Mouse (Mus musculus) CH12.LX (cell line): ENCODE data around the gene Macrod2. TPM values are rescaled to one million over a fixed set of nuclear protein-coding genes. Genes with fewer than 3 reads are reported as not detected.

Experiments
- DNase-seq: peaks from one replicate; pipeline ENCODE4 v3.0.0-alpha.2; 2013; ENCODE audit errors: extremely low read depth
- H3K27ac ChIP-seq: 2 replicates; pipeline ENCODE4 v1.5.1; 2012; ENCODE audit warnings: low read depth, mild to moderate bottlenecking, control low read depth, moderate library complexity; ENCODE audit not compliant: insufficient read depth
- H3K27me3 ChIP-seq: replicated peaks from 2 replicates; pipeline ENCODE3; 2012; ENCODE audit warnings: inconsistent platforms
- H3K36me3 ChIP-seq, 2 experiments: replicated peaks in 1 of 2; 2 replicates each; pipeline versions ENCODE3 to v1.6.1; 2012; ENCODE audit warnings: inconsistent platforms in 1 of 2, low read length in 1 of 2, mild to moderate bottlenecking in 1 of 2, mixed read lengths in 1 of 2, moderate library complexity in 1 of 2; ENCODE audit not compliant: control insufficient read depth in 1 of 2, insufficient read depth in 1 of 2
- H3K4me1 ChIP-seq, 2 experiments: 2 replicates each; pipeline ENCODE4 v1.6.1; 2012; ENCODE audit warnings: inconsistent platforms in 1 of 2, moderate library complexity in 1 of 2; ENCODE audit not compliant: insufficient read depth in 2 of 2, control insufficient read depth in 1 of 2
- H3K4me2 ChIP-seq: 2 replicates; pipeline ENCODE4 v1.6.1; 2012; ENCODE audit warnings: low read depth, mild to moderate bottlenecking, control low read depth; ENCODE audit not compliant: poor library complexity, insufficient read depth, severe bottlenecking
- H3K4me3 ChIP-seq, 3 experiments: fragments of 150-350 bp in 1 of 3; sonication (generic) in 1 of 3; replicated peaks in 1 of 3; 2 replicates each; pipeline versions ENCODE3 to v1.5.1; 2011 to 2012; ENCODE audit warnings: low read depth in 2 of 3, low read length in 2 of 3, mild to moderate bottlenecking in 2 of 3, moderate library complexity in 2 of 3, control low read depth in 1 of 3, improper control_type of control experiment in 1 of 3, inconsistent platforms in 1 of 3, mixed read lengths in 1 of 3; ENCODE audit not compliant: poor library complexity in 1 of 3
- H3K79me2 ChIP-seq: replicated peaks from 2 replicates; pipeline ENCODE4 v1.6.1; 2012; ENCODE audit warnings: mild to moderate bottlenecking, moderate library complexity; ENCODE audit not compliant: control insufficient read depth, poor library complexity, insufficient read depth, severe bottlenecking; ENCODE audit errors: extremely low read depth
- H3K9ac ChIP-seq: 2 replicates; pipeline ENCODE4 v1.6.1; 2012; ENCODE audit warnings: low read depth, mild to moderate bottlenecking, control low read depth, moderate library complexity; ENCODE audit not compliant: insufficient read depth
- H3K9me3 ChIP-seq: replicated peaks from 2 replicates; pipeline ENCODE3; 2012; ENCODE audit warnings: low read length, inconsistent platforms, mixed read lengths
- BHLHE40 ChIP-seq: IDR thresholded peaks from 2 replicates; pipeline ENCODE4 v1.6.1; 2011; ENCODE audit warnings: mild to moderate bottlenecking, low read depth, low read length, improper control_type of control experiment
- CHD1 ChIP-seq: IDR thresholded peaks from 2 replicates; pipeline ENCODE4 v1.6.1; 2012; ENCODE audit warnings: low read depth, low read length, improper control_type of control experiment, inconsistent platforms
- CHD2 ChIP-seq: IDR thresholded peaks from 2 replicates; pipeline ENCODE4 v1.6.1; 2011; ENCODE audit warnings: low read length, improper control_type of control experiment
- CTCF ChIP-seq, 2 experiments: IDR thresholded peaks in 1 of 2; conservative IDR thresholded peaks in 1 of 2; 2 replicates each; pipeline ENCODE4 v1.5.1; 2011 to 2012; ENCODE audit warnings: low read depth in 2 of 2, low read length in 2 of 2, improper control_type of control experiment in 1 of 2, inconsistent platforms in 1 of 2, mild to moderate bottlenecking in 1 of 2, moderate library complexity in 1 of 2
- E2F4 ChIP-seq: IDR thresholded peaks from 2 replicates; pipeline ENCODE4 v1.6.1; 2011; ENCODE audit warnings: low read depth, low read length, improper control_type of control experiment; ENCODE audit not compliant: insufficient replicate concordance
- GABPA ChIP-seq: IDR thresholded peaks from 2 replicates; pipeline ENCODE4 v1.6.1; 2012; ENCODE audit warnings: low read depth, low read length, improper control_type of control experiment, inconsistent platforms; ENCODE audit not compliant: insufficient replicate concordance
- IRF4 ChIP-seq: IDR thresholded peaks from 2 replicates; pipeline ENCODE4 v1.6.1; 2014; ENCODE audit warnings: low read depth, mild to moderate bottlenecking, inconsistent platforms, low read length, improper control_type of control experiment
- JUND ChIP-seq: conservative IDR thresholded peaks from 2 replicates; pipeline ENCODE4 v1.6.1; 2011; ENCODE audit warnings: low read depth, low read length, improper control_type of control experiment
- MAFK ChIP-seq: IDR thresholded peaks from 2 replicates; pipeline ENCODE4 v1.6.1; 2011; ENCODE audit warnings: low read length, improper control_type of control experiment; ENCODE audit not compliant: insufficient replicate concordance
- MAZ ChIP-seq: IDR thresholded peaks from 2 replicates; pipeline ENCODE4 v1.6.1; 2012; ENCODE audit warnings: low read depth, mild to moderate bottlenecking, inconsistent platforms, low read length, improper control_type of control experiment, moderate library complexity
- MXI1 ChIP-seq: IDR thresholded peaks from 2 replicates; pipeline ENCODE4 v1.6.1; 2011; ENCODE audit warnings: mild to moderate bottlenecking, low read depth, low read length, improper control_type of control experiment
- MYC ChIP-seq: IDR thresholded peaks from 2 replicates; pipeline ENCODE4 v1.6.1; 2011; ENCODE audit warnings: low read depth, mild to moderate bottlenecking, improper control_type of control experiment, low read length
- RCOR1 ChIP-seq: conservative IDR thresholded peaks from 2 replicates; pipeline ENCODE4 v1.6.1; 2012; ENCODE audit warnings: low read depth, mild to moderate bottlenecking, inconsistent platforms, low read length, improper control_type of control experiment
- SIN3A ChIP-seq: IDR thresholded peaks from 2 replicates; pipeline ENCODE4 v1.6.1; 2012; ENCODE audit warnings: low read length, improper control_type of control experiment, inconsistent platforms
- TBP ChIP-seq: conservative IDR thresholded peaks from 2 replicates; pipeline ENCODE4 v1.6.1; 2011; ENCODE audit warnings: low read depth, low read length, improper control_type of control experiment
- TCF12 ChIP-seq: IDR thresholded peaks from 2 replicates; pipeline ENCODE4 v1.6.1; 2014; ENCODE audit warnings: low read depth, mild to moderate bottlenecking, inconsistent platforms, low read length, improper control_type of control experiment
- USF1 ChIP-seq: IDR thresholded peaks from 2 replicates; pipeline ENCODE4 v1.6.1; 2014; ENCODE audit warnings: low read depth, mild to moderate bottlenecking, inconsistent platforms, low read length, improper control_type of control experiment
- USF2 ChIP-seq: conservative IDR thresholded peaks from 2 replicates; pipeline ENCODE4 v1.6.1; 2011; ENCODE audit warnings: low read depth, low read length, improper control_type of control experiment
- ZMIZ1 ChIP-seq: IDR thresholded peaks from 2 replicates; pipeline ENCODE4 v1.6.1; 2012; ENCODE audit warnings: low read depth, mild to moderate bottlenecking, inconsistent platforms, low read length, improper control_type of control experiment
- ZNF384 ChIP-seq: IDR thresholded peaks from 2 replicates; pipeline ENCODE4 v1.6.1; 2012; ENCODE audit warnings: low read depth, low read length, improper control_type of control experiment, inconsistent platforms
- dilution Hi-C: fragments of 300-500 bp; cut with MboI; formaldehyde crosslinking; loops from 2 replicates; pipeline ENCODE4 v1.14.3; 2020; ENCODE audit warnings: low sequenced_read_pairs; ENCODE audit not compliant: extremely low pct_unique_long_range_greater_than_20kb, extremely low pct_ligation_motif_present
- in situ Hi-C: fragments of 300-500 bp; cut with MboI; formaldehyde crosslinking; loops from 3 replicates; pipeline ENCODE4 v1.14.3; 2019; ENCODE audit warnings: low sequenced_read_pairs, low pct_ligation_motif_present, low pct_unique_long_range_greater_than_20kb, mixed read lengths
- polyA plus RNA-seq: library from polyadenylated mRNA; unstranded; fragments of >175 nt; gene quantifications from 2 replicates; pipeline ENCODE4 v1.2.1, GENCODE M21; 2012; ENCODE audit warnings: low read depth; ENCODE audit not compliant: insufficient read length
- total RNA-seq, 2 experiments: library from RNA; depleted of rRNA; stranded (reverse); fragments of 300-350 nt in 1 of 2; fragments of >200 nt in 1 of 2; gene quantifications; 2 replicates each; pipeline ENCODE4 v1.2.3; 2012 to 2014

The Macrod2 gene
- total and polyA plus RNA-seq, 3 experiments, result not detected

GRCm38 (mm10) chr2:141173607-141174006, 778.5 kb downstream of the Macrod2 start:
- Histone ChIP-seq H3K36me3 (no peaks in the 10 kb centered on the region), H3K4me3 (no peak overlapping the region), H3K27me3 (no peaks in the 10 kb centered on the region), H3K27ac (no peak overlapping the region), H3K4me2 (no peak overlapping the region), H3K9me3 (peaks cover 6% of the 10 kb centered on the region), H3K79me2 (no peaks in the 10 kb centered on the region), H3K9ac (no peak overlapping the region), H3K4me1 (no peaks in the 10 kb centered on the region)
- TF ChIP-seq IRF4 (no peak), ZMIZ1 (no peak), ZNF384 (no peak), CHD1 (no peak), JUND (no peak), TCF12 (no peak), MAZ (no peak), E2F4 (no peak), MYC (no peak), CTCF (conservative IDR thresholded peaks at IDR 0.05 in 1 of 2, IDR thresholded peaks at IDR 0.05 in 1 of 2; ENCODE audit: low read depth in 2 of 2, low read length in 2 of 2) (no peak), MAFK (no peak), MXI1 (no peak), USF2 (no peak), RCOR1 (no peak), USF1 (no peak), GABPA (no peak)
- DNase-seq, result no peak
- in situ Hi-C loops (no loop called here), dilution Hi-C loops (no loop called here)

DNA sequence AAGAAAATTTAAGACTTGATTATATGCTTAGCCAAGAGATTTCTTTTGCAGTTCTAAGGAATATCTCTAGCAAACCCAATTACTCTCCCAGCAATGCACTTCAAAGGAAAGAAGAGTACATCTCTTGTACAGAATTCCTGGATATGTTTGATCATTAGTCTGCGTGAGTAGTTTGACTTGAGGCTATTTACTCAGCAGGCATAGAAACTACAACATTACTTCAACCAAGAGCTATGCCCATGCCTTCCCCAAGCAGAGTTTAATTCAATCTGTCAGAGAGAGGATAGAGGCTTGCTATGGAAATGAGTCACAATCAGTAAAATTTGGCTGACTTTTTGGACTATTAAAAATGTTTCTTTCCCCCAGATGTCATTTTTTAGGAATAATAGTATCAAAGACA, 785.5 kb downstream of the Macrod2 start:
- dilution Hi-C loops, result no loop called here
- no peak for DNase-seq
- Histone ChIP-seq H3K4me1 (no peaks in the 10 kb centered on the region), H3K79me2 (no peaks in the 10 kb centered on the region), H3K4me3 (no peak overlapping the region), H3K27ac (no peak overlapping the region), H3K9ac (no peak overlapping the region), H3K27me3 (no peaks in the 10 kb centered on the region), H3K4me2 (no peak overlapping the region), H3K36me3 (no peaks in the 10 kb centered on the region), H3K9me3 (peaks cover 18% of the 10 kb centered on the region)
- in situ Hi-C loops, result no loop called here
- TF ChIP-seq CHD2 (no peak), SIN3A (no peak), IRF4 (no peak), BHLHE40 (no peak), MYC (no peak), TBP (no peak)
